Mouse (Mus musculus): ENCODE measurements at regions not wholly inside any gene's neighbourhood (a gene's known extent, or its start where the extent isn't known, plus 50 kb on each side); places are given as distances from the start of the nearest gene placed in this dataset.

DNA sequence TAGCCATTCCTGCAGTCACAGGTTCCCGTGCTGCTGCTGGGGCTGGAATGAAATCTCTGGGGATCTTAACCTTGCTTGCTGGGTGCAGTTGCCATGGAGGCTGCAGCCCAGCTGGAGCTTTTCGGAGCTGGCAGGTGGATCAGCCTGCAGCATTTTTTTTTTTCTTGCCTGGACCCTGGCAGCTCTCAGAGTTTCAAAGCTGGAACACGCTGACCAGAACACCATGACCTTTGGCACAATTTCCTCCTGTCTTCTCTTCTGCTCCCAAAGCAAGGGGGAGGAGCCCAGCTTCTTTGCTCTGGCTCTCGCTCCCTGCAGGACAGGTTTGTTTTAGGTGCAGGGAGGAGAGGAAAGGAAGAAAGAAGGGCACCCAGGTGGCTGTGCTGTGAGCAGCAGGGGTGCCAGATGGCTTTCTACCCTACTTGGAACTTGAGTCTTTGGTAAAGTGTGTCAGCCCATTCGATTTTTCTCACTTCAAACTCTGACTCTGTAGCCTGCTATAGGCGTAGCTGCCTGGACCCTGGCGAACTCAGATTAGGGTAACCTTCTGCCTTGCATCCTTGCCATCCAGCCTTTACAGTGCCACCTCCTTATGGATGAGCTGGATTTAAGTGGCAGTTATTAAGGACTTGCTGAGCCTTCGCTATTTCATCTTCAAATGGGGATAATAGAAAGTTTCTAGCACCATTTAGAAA lies 1372.6 kb upstream of the A1bg start:
- H3K36me3 ChIP-seq (ENCODE audit: insufficient read depth, low read length) = no peaks in the 10 kb centered on the region
- TF ChIP-seq CTCF (IDR thresholded peaks at IDR 0.05; ENCODE audit: low read depth) = peak; percentile 26; the same call in 1 of the 2 replicates

DNA sequence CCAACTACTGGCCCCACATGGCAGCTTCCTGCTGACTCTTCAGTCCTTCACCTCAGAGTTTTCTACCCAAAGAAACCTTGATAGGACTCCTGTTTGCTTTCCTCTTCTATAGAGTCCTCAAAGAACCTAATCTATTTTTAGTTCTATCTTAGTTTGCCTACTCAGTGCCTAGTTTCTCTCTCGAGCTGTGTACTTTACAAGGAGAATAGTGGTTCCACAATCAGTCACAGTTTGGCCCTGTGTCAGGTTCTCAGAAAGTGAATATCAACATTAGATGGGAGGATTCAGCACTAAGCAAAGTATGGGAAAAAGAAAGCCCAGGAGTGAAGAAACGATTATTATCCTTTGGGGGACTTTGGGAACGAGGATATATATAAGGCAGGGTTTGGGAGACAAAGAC lies 1372.0 kb upstream of the A1bg start:
- H3K4me1 ChIP-seq (replicated peaks; ENCODE audit: insufficient read depth, low read length) = peaks cover 6% of the 10 kb centered on the region; the same call in 1 of the 2 replicates
- no peaks in the 10 kb centered on the region for H3K9me3 ChIP-seq (replicated peaks; ENCODE audit: low read length)
- H3K4me3 ChIP-seq (replicated peaks; ENCODE audit: low read depth, low read length) = no peak overlapping the region
- no peak for DNase-seq (ENCODE audit: low spot score)
- no peak for TF ChIP-seq CTCF (IDR thresholded peaks at IDR 0.05; ENCODE audit: low read depth)
- ATAC-seq (replicated peaks; ENCODE audit: low FRiP score, low read depth) = no peak
- 39% methylated on average over 3 of the region's 3 CpGs for WGBS
- no peaks in the 10 kb centered on the region for H3K36me3 ChIP-seq (ENCODE audit: insufficient read depth, low read length)
- no peak overlapping the region for H3K9ac ChIP-seq (ENCODE audit: low read depth, low read length)
- H3K4me2 ChIP-seq (ENCODE audit: low read length) = no peak overlapping the region
- H3K27me3 ChIP-seq (ENCODE audit: insufficient read depth, low read length) = no peaks in the 10 kb centered on the region
- H3K27ac ChIP-seq = no peak overlapping the region

More for the DNA sequence above, 1372.6 kb upstream of the A1bg start:
- H3K4me3 ChIP-seq (replicated peaks; ENCODE audit: low read depth, low read length) = no peak overlapping the region
- no peaks in the 10 kb centered on the region for H3K27me3 ChIP-seq (ENCODE audit: insufficient read depth, low read length)
- no peaks in the 10 kb centered on the region for H3K9me3 ChIP-seq (replicated peaks; ENCODE audit: low read length)
- ATAC-seq (replicated peaks; ENCODE audit: low FRiP score, low read depth) (peak; percentile 71), DNase-seq (ENCODE audit: low spot score) (peak; percentile 70)
- no peak overlapping the region for H3K4me2 ChIP-seq (ENCODE audit: low read length)
- no peak overlapping the region for H3K9ac ChIP-seq (ENCODE audit: low read depth, low read length)
- H3K27ac ChIP-seq = peak overlapping the region; percentile 61
- peaks cover 6% of the 10 kb centered on the region; the same call in 1 of the 2 replicates for H3K4me1 ChIP-seq (replicated peaks; ENCODE audit: insufficient read depth, low read length)
- 37% methylated on average over 8 of the region's 8 CpGs for WGBS

DNA sequence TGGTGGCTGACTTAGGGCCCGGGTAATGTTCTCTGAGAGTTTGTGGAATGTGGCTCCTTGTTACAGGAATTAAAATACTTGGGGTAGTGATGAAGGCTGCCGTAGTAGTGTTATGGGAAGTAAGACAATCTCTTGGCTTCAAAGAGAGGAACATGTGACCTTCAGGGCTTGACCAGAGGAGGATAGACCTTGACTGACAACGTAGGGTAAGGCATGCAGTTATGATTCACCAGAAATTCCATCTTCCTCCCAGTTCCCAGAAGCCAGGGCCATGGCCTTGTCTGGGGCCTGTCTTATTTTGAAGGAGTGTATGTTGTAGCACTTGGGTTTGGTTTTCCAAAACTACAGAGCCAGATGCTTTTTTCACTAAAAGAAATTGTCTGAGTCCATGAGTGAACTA lies 1370.1 kb upstream of the A1bg start:
- ATAC-seq (replicated peaks; ENCODE audit: low FRiP score, low read depth) = no peak

DNA sequence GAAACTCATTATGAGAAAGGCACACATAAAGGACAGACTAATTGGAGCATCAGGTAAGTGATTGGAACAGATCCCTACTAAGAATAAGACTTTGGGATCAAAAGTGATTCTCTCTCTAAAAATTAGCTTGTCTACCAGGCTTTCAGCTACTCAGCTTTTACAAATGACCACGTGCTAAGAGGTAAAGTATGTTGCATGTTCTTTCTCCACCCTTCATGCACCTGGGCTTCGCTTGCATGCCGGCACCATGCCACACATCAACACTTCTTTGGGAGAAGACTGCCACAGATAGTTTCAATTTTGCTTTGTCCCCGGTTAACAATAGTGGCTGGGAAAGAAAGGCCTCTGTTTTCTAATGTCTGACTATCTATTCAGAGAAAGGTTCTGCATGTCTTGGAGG lies 1367.9 kb upstream of the A1bg start:
- Histone ChIP-seq H3K9me3 (replicated peaks; ENCODE audit: low read length) (no peaks in the 10 kb centered on the region), H3K4me3 (replicated peaks; ENCODE audit: low read depth, low read length) (no peak overlapping the region), H3K27me3 (ENCODE audit: insufficient read depth, low read length) (no peaks in the 10 kb centered on the region), H3K36me3 (ENCODE audit: insufficient read depth, low read length) (no peaks in the 10 kb centered on the region), H3K27ac (no peak overlapping the region), H3K4me1 (replicated peaks; ENCODE audit: insufficient read depth, low read length) (peaks cover 11% of the 10 kb centered on the region; the same call in 1 of the 2 replicates), H3K4me2 (ENCODE audit: low read length) (no peak overlapping the region), H3K9ac (ENCODE audit: low read depth, low read length) (no peak overlapping the region)
- no peak for TF ChIP-seq CTCF (IDR thresholded peaks at IDR 0.05; ENCODE audit: low read depth)
- 94% methylated on average over 4 of the region's 4 CpGs for WGBS
- no peak for DNase-seq (ENCODE audit: low spot score)
- ATAC-seq (replicated peaks; ENCODE audit: low FRiP score, low read depth) = no peak

More for the DNA sequence above, 1370.1 kb upstream of the A1bg start:
- peaks cover 6% of the 10 kb centered on the region; the same call in 1 of the 2 replicates for H3K4me1 ChIP-seq (replicated peaks; ENCODE audit: insufficient read depth, low read length)
- 81% methylated on average over 3 of the region's 3 CpGs for WGBS
- no peaks in the 10 kb centered on the region for H3K9me3 ChIP-seq (replicated peaks; ENCODE audit: low read length)
- TF ChIP-seq CTCF (IDR thresholded peaks at IDR 0.05; ENCODE audit: low read depth) = no peak
- DNase-seq (ENCODE audit: low spot score) = no peak
- H3K27me3 ChIP-seq (ENCODE audit: insufficient read depth, low read length) = no peaks in the 10 kb centered on the region
- no peak overlapping the region for H3K27ac ChIP-seq
- H3K36me3 ChIP-seq (ENCODE audit: insufficient read depth, low read length) = no peaks in the 10 kb centered on the region
- no peak overlapping the region for H3K4me2 ChIP-seq (ENCODE audit: low read length)
- no peak overlapping the region for H3K9ac ChIP-seq (ENCODE audit: low read depth, low read length)
- H3K4me3 ChIP-seq (replicated peaks; ENCODE audit: low read depth, low read length) = no peak overlapping the region

DNA sequence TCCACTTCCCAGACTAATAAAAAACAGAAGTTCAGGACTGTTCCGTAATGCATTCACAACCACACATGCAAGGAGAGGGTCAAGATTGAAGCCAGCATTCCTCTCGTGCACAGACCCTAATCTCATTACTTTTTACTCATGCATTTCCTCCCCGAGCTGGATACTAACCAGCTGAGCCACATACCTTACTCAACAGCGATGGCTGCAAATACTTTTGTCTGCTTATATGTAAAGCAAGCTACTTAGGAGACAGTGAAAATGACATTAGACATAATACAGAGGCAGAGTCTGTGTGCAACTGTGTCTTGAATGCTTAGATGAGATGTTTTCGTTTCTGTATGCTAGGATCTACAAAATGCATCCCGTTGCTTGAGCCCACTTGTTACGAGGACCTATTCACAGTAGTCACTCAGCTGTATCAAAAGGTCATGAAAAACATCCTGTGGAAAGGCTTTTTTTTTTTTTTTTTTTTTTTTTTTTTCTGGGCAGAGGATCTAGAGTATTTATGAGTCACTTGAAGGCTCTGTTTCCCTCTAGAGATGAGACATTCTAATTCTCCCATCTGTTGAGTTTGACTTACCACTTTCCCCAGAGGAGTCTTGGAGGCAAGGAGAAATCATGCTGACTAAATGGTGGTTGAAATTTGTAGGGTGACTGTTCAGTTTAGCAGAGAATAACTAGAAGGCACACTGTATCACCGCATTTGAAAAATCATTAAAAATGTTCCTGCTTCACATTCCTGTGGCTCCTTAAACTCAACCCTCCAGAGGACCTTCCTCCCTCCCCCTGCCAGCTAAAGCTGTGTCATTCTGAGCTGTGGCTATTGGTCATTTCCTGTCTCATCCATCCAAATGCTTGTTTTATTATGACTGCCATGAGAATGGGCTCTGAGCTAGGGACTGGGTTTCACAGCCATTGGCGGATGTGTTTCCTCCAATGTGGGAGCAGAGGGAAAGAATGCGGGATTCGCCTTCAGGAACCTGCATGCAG lies 1364.1 kb upstream of the A1bg start:
- Histone ChIP-seq H3K9me3 (replicated peaks; ENCODE audit: low read length) (no peaks in the 10 kb centered on the region), H3K4me3 (replicated peaks; ENCODE audit: low read depth, low read length) (no peak overlapping the region), H3K4me1 (replicated peaks; ENCODE audit: insufficient read depth, low read length) (peaks cover 14% of the 10 kb centered on the region; the same call in 1 of the 2 replicates), H3K36me3 (ENCODE audit: insufficient read depth, low read length) (no peaks in the 10 kb centered on the region), H3K27me3 (ENCODE audit: insufficient read depth, low read length) (no peaks in the 10 kb centered on the region), H3K27ac (peak overlapping the region; percentile 32), H3K9ac (ENCODE audit: low read depth, low read length) (no peak overlapping the region), H3K4me2 (ENCODE audit: low read length) (peak overlapping the region; percentile 21; the same call in 1 of the 2 replicates)
- peak; percentile 80 for DNase-seq (ENCODE audit: low spot score)
- peak; percentile 65; the same call in 1 of the 2 replicates for ATAC-seq (replicated peaks; ENCODE audit: low FRiP score, low read depth)
- WGBS = 23% methylated on average over 11 of the region's 11 CpGs
- no peak for TF ChIP-seq CTCF (IDR thresholded peaks at IDR 0.05; ENCODE audit: low read depth)
